Mouse (Mus musculus) neural tube, embryonic 11.5 days (tissue): ENCODE data around the gene Gnaq. TPM values are rescaled to one million over a fixed set of nuclear protein-coding genes. Genes with fewer than 3 reads are reported as not detected.

Source experiments
- ATAC-seq: fragments of 200-750 bp; cut with Nextera tagmentation; 2 replicates; pipeline ENCODE4 v1.8.0; 2017; ENCODE audit warnings: moderate number of reproducible peaks, mild to moderate bottlenecking, moderate TSS enrichment, moderate library complexity; ENCODE audit not compliant: insufficient read depth, low FRiP score, low TSS enrichment
- DNase-seq: peaks from one replicate; pipeline ENCODE4 v3.0.0-alpha.2; 2015; ENCODE audit warnings: low spot score
- H3K27ac ChIP-seq: fragments of 300-500 bp; sonication (generic); 2 replicates; pipeline ENCODE4 v1.5.1; 2014; ENCODE audit warnings: low read depth, mild to moderate bottlenecking, low read length
- H3K27me3 ChIP-seq: fragments of 300-500 bp; sonication (generic); 2 replicates; pipeline ENCODE4 v1.6.1; 2014; ENCODE audit warnings: mild to moderate bottlenecking, low read length, mixed read lengths; ENCODE audit not compliant: control insufficient read depth, insufficient read depth
- H3K36me3 ChIP-seq: fragments of 300-500 bp; sonication (generic); 2 replicates; pipeline ENCODE4 v1.6.1; 2014; ENCODE audit warnings: mild to moderate bottlenecking, low read length, moderate library complexity, mixed read lengths; ENCODE audit not compliant: control insufficient read depth, insufficient read depth
- H3K4me1 ChIP-seq: fragments of 300-500 bp; sonication (generic); 2 replicates; pipeline ENCODE4 v1.6.1; 2014; ENCODE audit warnings: low read length, mixed read lengths; ENCODE audit not compliant: control insufficient read depth, insufficient read depth
- H3K4me2 ChIP-seq: fragments of 300-500 bp; sonication (generic); 2 replicates; pipeline ENCODE4 v1.6.1; 2014; ENCODE audit warnings: low read depth, mild to moderate bottlenecking, moderate library complexity
- H3K4me3 ChIP-seq: fragments of 300-500 bp; sonication (generic); 2 replicates; pipeline ENCODE4 v1.5.1; 2014; ENCODE audit warnings: low read depth, low read length
- H3K9ac ChIP-seq: fragments of 300-500 bp; sonication (generic); 2 replicates; pipeline ENCODE4 v1.6.1; 2014; ENCODE audit warnings: mild to moderate bottlenecking, low read length
- H3K9me3 ChIP-seq: fragments of 300-500 bp; sonication (generic); 2 replicates; pipeline ENCODE4 v1.6.1; 2016; ENCODE audit warnings: low read length; ENCODE audit not compliant: control insufficient read depth
- WGBS: fragments of 180-500 bp; shearing (Covaris S2); extraction: QIAGEN DNeasy Blood & Tissue Kit; methylation state at CpG from one replicate; pipeline ENCODE4 v1.1.7; 2014; 5-methylcytosine and 5-hydroxymethylcytosine counted together
- polyA plus RNA-seq: library from polyadenylated mRNA; unstranded; fragments of >200 nt; fragmentation: Nextera tagmentation; extraction: Ambion mirVana; gene quantifications from 2 replicates; pipeline ENCODE4 v1.2.1, GENCODE M21; 2014

Gnaq gene
- polyA plus RNA-seq, 1 experiment from 2014 or later: 26.5 TPM

GRCm38 (mm10) chr19:16133721-16134570, 1.3 kb downstream of the Gnaq start:
- Histone ChIP-seq H3K4me1 (peaks cover 21% of the 10 kb centered on the region), H3K9me3 (no peaks in the 10 kb centered on the region), H3K4me3 (peak overlapping the region; percentile 94), H3K36me3 (no peaks in the 10 kb centered on the region), H3K27me3 (no peaks in the 10 kb centered on the region), H3K9ac (peak overlapping the region; percentile 98), H3K27ac (peak overlapping the region; percentile 99), H3K4me2 (peak overlapping the region; percentile 65)
- no peak; the same call in 1 of the 2 replicates for ATAC-seq
- DNase-seq: no peak
- WGBS: 15% methylated on average over 25 of the region's 25 CpGs

- 73% methylated on average over 5 of the region's 5 CpGs for WGBS
- no peak overlapping the region for H3K4me3 ChIP-seq
- no peak overlapping the region for H3K27ac ChIP-seq
- no peak for DNase-seq
- H3K4me2 ChIP-seq: no peak overlapping the region
- H3K4me1 ChIP-seq: peaks cover 29% of the 10 kb centered on the region
- no peaks in the 10 kb centered on the region for H3K9me3 ChIP-seq
- H3K9ac ChIP-seq: no peak overlapping the region
- no peaks in the 10 kb centered on the region for H3K36me3 ChIP-seq
- H3K27me3 ChIP-seq: no peaks in the 10 kb centered on the region
- no peak for ATAC-seq
Observed at GRCm38 (mm10) chr19:16138064-16138580, 5.5 kb downstream of the Gnaq start.

GRCm38 (mm10) chr19:16140710-16141109, 8.1 kb downstream of the Gnaq start:
- ATAC-seq: no peak

GRCm38 (mm10) chr19:16141857-16142256, 9.2 kb downstream of the Gnaq start:
- Histone ChIP-seq H3K4me1 (peaks cover 20% of the 10 kb centered on the region), H3K27me3 (no peaks in the 10 kb centered on the region), H3K9ac (no peak overlapping the region), H3K36me3 (no peaks in the 10 kb centered on the region), H3K27ac (no peak overlapping the region), H3K4me2 (no peak overlapping the region), H3K4me3 (no peak overlapping the region), H3K9me3 (no peaks in the 10 kb centered on the region)
- ATAC-seq (no peak), DNase-seq (no peak)
- 79% methylated on average over 4 of the region's 4 CpGs for WGBS

More at GRCm38 (mm10) chr19:16140710-16141109, 8.1 kb downstream of the Gnaq start:
- Histone ChIP-seq H3K4me1 (peaks cover 25% of the 10 kb centered on the region), H3K4me3 (no peak overlapping the region), H3K27me3 (no peaks in the 10 kb centered on the region), H3K9me3 (no peaks in the 10 kb centered on the region), H3K36me3 (no peaks in the 10 kb centered on the region), H3K4me2 (no peak overlapping the region), H3K27ac (no peak overlapping the region), H3K9ac (no peak overlapping the region)
- DNase-seq: no peak
- WGBS: 71% methylated on average over 4 of the region's 4 CpGs

GRCm38 (mm10) chr19:16142990-16143389, 10.4 kb downstream of the Gnaq start:
- no peak for DNase-seq
- H3K27me3 ChIP-seq: no peaks in the 10 kb centered on the region
- H3K4me3 ChIP-seq: no peak overlapping the region
- H3K4me2 ChIP-seq: no peak overlapping the region
- no peak for ATAC-seq
- H3K9me3 ChIP-seq: no peaks in the 10 kb centered on the region
- H3K9ac ChIP-seq: no peak overlapping the region
- no peak overlapping the region for H3K27ac ChIP-seq
- WGBS: 92% methylated on average over 10 of the region's 10 CpGs
- peaks cover 16% of the 10 kb centered on the region for H3K4me1 ChIP-seq
- no peaks in the 10 kb centered on the region for H3K36me3 ChIP-seq

GRCm38 (mm10) chr19:16147446-16147845, 14.8 kb downstream of the Gnaq start:
- Histone ChIP-seq H3K9ac (no peak overlapping the region), H3K4me3 (no peak overlapping the region), H3K9me3 (no peaks in the 10 kb centered on the region), H3K4me2 (no peak overlapping the region), H3K27me3 (no peaks in the 10 kb centered on the region), H3K4me1 (no peaks in the 10 kb centered on the region), H3K36me3 (no peaks in the 10 kb centered on the region), H3K27ac (no peak overlapping the region)
- DNase-seq (no peak), ATAC-seq (no peak)
- WGBS: 91% methylated on average over 6 of the region's 6 CpGs

- DNase-seq: no peak
- WGBS: 100% methylated on average over 1 of the region's 1 CpGs
- H3K4me1 ChIP-seq: no peaks in the 10 kb centered on the region
Observed at GRCm38 (mm10) chr19:16149094-16149493, 16.5 kb downstream of the Gnaq start.

GRCm38 (mm10) chr19:16150328-16150727, 17.7 kb downstream of the Gnaq start:
- 87% methylated on average over 7 of the region's 7 CpGs for WGBS
- no peak for ATAC-seq
- no peak overlapping the region for H3K4me2 ChIP-seq

More at GRCm38 (mm10) chr19:16149094-16149493, 16.5 kb downstream of the Gnaq start:
- Histone ChIP-seq H3K4me3 (no peak overlapping the region), H3K4me2 (no peak overlapping the region), H3K36me3 (no peaks in the 10 kb centered on the region), H3K27ac (no peak overlapping the region), H3K9ac (no peak overlapping the region), H3K27me3 (no peaks in the 10 kb centered on the region), H3K9me3 (no peaks in the 10 kb centered on the region)
- ATAC-seq: no peak

GRCm38 (mm10) chr19:16153851-16154250, 21.2 kb downstream of the Gnaq start:
- no peak overlapping the region for H3K9ac ChIP-seq
- no peaks in the 10 kb centered on the region for H3K36me3 ChIP-seq
- H3K4me1 ChIP-seq: no peaks in the 10 kb centered on the region
- H3K27ac ChIP-seq: no peak overlapping the region
- no peak for ATAC-seq
- no peak overlapping the region for H3K4me2 ChIP-seq
- WGBS: 95% methylated on average over 3 of the region's 3 CpGs
- H3K4me3 ChIP-seq: no peak overlapping the region
- H3K9me3 ChIP-seq: 0 out of 2 replicates have a peak, but pooled peaks cover 3% of the 10 kb centered on the region
- DNase-seq: no peak
- no peaks in the 10 kb centered on the region for H3K27me3 ChIP-seq

More at GRCm38 (mm10) chr19:16150328-16150727, 17.7 kb downstream of the Gnaq start:
- Histone ChIP-seq H3K36me3 (no peaks in the 10 kb centered on the region), H3K9ac (no peak overlapping the region), H3K4me1 (no peaks in the 10 kb centered on the region), H3K27ac (no peak overlapping the region), H3K9me3 (0 out of 2 replicates have a peak, but pooled peaks cover 2% of the 10 kb centered on the region), H3K27me3 (no peaks in the 10 kb centered on the region), H3K4me3 (no peak overlapping the region)
- no peak for DNase-seq
